Mouse (Mus musculus): Measurements from ENCODE around the gene Casc3. TPM values are rescaled to one million over a fixed set of nuclear protein-coding genes. Genes with fewer than 3 reads are reported as not detected.

The Casc3 gene
- 52.5 and 54.6 TPM in 2 replicates for polyA plus RNA-seq (2015; fragmentation: Nextera tagmentation; extraction: Ambion mirVana)

DNA sequence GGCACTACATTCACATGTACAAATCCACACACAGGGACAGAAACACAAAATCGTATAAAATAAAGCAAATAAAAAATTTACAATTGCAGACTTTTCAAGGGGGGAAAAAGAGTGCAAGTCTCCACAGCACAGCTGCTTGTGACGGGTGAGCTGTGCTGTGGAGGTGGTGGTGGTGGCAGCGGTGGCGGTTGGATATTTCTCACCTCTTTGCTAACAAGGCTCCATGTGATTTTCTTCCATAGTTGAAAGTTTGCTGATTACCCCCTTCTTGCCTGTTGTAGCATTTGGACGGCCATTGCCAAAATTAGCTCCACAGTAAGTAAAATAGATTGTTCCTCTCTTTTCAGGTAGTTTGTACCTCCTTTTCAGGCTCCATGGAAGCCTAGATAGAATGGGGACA is at the start of gene Casc3:
Gene Casc3, plus strand, starts transcription at position 301 of the 400 bp plus-strand sequence.
- H3K9me3 ChIP-seq (ENCODE audit: control insufficient read depth, low read length), result no peaks in the 10 kb centered on the region

DNA sequence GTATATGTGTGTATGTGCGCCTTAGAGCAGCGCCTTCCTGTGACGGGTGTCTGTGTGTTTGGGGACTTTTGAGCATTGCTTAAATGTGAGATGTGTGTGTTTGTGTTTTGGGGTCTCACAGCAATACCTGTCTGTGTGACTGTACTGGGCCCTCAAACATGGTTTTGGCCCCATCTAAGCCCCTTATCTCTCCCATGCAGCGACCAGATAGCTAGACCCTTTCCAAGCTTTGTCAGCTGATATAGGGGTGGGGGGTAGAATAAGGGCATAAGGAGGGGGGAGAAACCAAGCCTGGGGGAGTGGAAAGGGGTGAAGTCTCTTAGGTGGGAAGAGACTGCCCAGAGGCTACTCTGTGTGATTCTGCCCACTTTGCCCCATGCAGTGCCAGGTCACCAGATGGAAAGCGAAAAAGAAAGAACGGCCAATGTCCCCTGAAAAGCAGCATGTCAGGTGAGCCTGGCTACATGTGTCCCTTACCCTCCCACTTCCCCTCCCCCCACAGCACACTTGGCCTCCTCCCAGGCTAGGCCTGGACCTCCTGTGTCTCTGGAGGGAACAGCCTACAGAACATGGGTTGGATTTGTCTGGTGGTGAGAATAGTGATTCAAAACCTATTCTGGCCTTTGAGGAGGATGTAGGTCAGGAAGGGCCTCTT is 48.9 kb upstream of the Casc3 start:
- Histone ChIP-seq H3K27me3 (replicated peaks; ENCODE audit: control insufficient read depth, insufficient read depth, low read length) (no peaks in the 10 kb centered on the region), H3K27ac (ENCODE audit: low read length) (no peak overlapping the region), H3K9ac (replicated peaks; ENCODE audit: low read depth, low read length) (no peak overlapping the region), H3K4me3 (replicated peaks; ENCODE audit: low read length) (no peak overlapping the region), H3K4me2 (ENCODE audit: low read length) (no peak overlapping the region), H3K36me3 (ENCODE audit: control insufficient read depth, insufficient read depth) (peaks cover 20% of the 10 kb centered on the region), H3K4me1 (replicated peaks; ENCODE audit: control insufficient read depth, insufficient read depth, low read length) (peaks cover 36% of the 10 kb centered on the region), H3K9me3 (ENCODE audit: control insufficient read depth, low read length) (no peaks in the 10 kb centered on the region)
- no peak for ATAC-seq
- WGBS, result 94% methylated on average over 6 of the region's 6 CpGs

More for the DNA sequence above, at the start of gene Casc3:
- no peak within 1 kb of the TSS for H3K27ac ChIP-seq (ENCODE audit: low read length)
- no peaks in the 10 kb centered on the region for H3K27me3 ChIP-seq (replicated peaks; ENCODE audit: control insufficient read depth, insufficient read depth, low read length)
- no peak within 1 kb of the TSS for H3K9ac ChIP-seq (replicated peaks; ENCODE audit: low read depth, low read length)
- H3K4me3 ChIP-seq (replicated peaks; ENCODE audit: low read length), result no peak within 1 kb of the TSS
- H3K36me3 ChIP-seq (ENCODE audit: control insufficient read depth, insufficient read depth), result peaks cover 32% of the 10 kb centered on the region
- peaks cover 7% of the 10 kb centered on the region for H3K4me1 ChIP-seq (replicated peaks; ENCODE audit: control insufficient read depth, insufficient read depth, low read length)
- ATAC-seq, result no peak
- H3K4me2 ChIP-seq (ENCODE audit: low read length), result no peak within 1 kb of the TSS
- 91% methylated on average over 5 of the region's 5 CpGs for WGBS

- H3K4me3 ChIP-seq (replicated peaks; ENCODE audit: low read length), result no peak overlapping the region
Measured at GRCm38 (mm10) chr11:98756711-98757110, 48.0 kb upstream of the Casc3 start.

GRCm38 (mm10) chr11:98761939-98762338 is 42.8 kb upstream of the Casc3 start:
- Histone ChIP-seq H3K9ac (replicated peaks; ENCODE audit: low read depth, low read length) (no peak overlapping the region), H3K4me2 (ENCODE audit: low read length) (no peak overlapping the region), H3K36me3 (ENCODE audit: control insufficient read depth, insufficient read depth) (peaks cover 38% of the 10 kb centered on the region), H3K9me3 (ENCODE audit: control insufficient read depth, low read length) (no peaks in the 10 kb centered on the region), H3K27ac (ENCODE audit: low read length) (no peak overlapping the region), H3K4me1 (replicated peaks; ENCODE audit: control insufficient read depth, insufficient read depth, low read length) (peaks cover 19% of the 10 kb centered on the region), H3K27me3 (replicated peaks; ENCODE audit: control insufficient read depth, insufficient read depth, low read length) (no peaks in the 10 kb centered on the region), H3K4me3 (replicated peaks; ENCODE audit: low read length) (no peak overlapping the region)
- ATAC-seq, result no peak
- 88% methylated on average over 4 of the region's 4 CpGs for WGBS

More at GRCm38 (mm10) chr11:98756711-98757110, 48.0 kb upstream of the Casc3 start:
- no peaks in the 10 kb centered on the region for H3K9me3 ChIP-seq (ENCODE audit: control insufficient read depth, low read length)
- H3K27ac ChIP-seq (ENCODE audit: low read length), result no peak overlapping the region
- H3K4me2 ChIP-seq (ENCODE audit: low read length), result no peak overlapping the region
- no peak overlapping the region for H3K9ac ChIP-seq (replicated peaks; ENCODE audit: low read depth, low read length)
- H3K27me3 ChIP-seq (replicated peaks; ENCODE audit: control insufficient read depth, insufficient read depth, low read length), result no peaks in the 10 kb centered on the region
- ATAC-seq, result no peak
- peaks cover 26% of the 10 kb centered on the region for H3K36me3 ChIP-seq (ENCODE audit: control insufficient read depth, insufficient read depth)
- peaks cover 28% of the 10 kb centered on the region for H3K4me1 ChIP-seq (replicated peaks; ENCODE audit: control insufficient read depth, insufficient read depth, low read length)
- WGBS, result 91% methylated on average over 12 of the region's 12 CpGs

DNA sequence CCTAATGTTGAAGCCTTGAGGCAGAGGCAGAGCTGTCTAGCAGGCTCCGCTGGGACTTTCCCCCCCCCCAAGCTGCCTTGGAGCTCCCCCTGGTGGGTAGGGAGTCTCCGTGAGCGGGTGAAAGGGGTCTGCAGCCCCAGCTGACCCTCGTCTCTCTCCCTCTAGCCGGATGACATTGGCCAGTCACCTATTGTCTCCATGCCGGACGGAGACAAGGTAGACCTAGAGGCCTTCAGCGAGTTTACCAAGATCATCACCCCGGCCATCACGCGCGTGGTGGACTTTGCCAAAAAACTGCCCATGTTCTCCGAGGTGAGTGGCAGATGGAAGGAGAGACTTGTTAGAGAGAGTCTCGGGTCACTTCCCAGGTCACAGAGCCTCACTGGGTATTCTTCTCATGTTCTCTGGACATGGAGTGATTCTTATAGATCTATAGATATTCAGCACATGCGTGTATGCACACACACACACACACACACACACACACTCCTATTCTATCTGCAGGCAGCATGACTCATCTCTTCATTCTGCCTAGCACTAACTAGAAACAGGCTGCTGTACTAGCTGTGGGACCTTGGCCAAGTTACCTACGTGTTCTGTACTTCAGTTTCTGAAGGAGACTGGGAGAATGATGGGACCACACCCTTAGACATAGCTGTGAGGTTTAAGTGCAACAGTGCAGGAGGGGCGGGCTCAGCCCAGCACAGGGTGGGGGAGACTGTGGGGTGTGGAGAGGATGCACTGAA is 41.8 kb upstream of the Casc3 start:
- 64% methylated on average over 17 of the region's 17 CpGs for WGBS
- no peaks in the 10 kb centered on the region for H3K9me3 ChIP-seq (ENCODE audit: control insufficient read depth, low read length)
- H3K4me2 ChIP-seq (ENCODE audit: low read length), result no peak overlapping the region
- no peak overlapping the region for H3K4me3 ChIP-seq (replicated peaks; ENCODE audit: low read length)
- H3K9ac ChIP-seq (replicated peaks; ENCODE audit: low read depth, low read length), result no peak overlapping the region
- no peak for ATAC-seq
- no peaks in the 10 kb centered on the region for H3K27me3 ChIP-seq (replicated peaks; ENCODE audit: control insufficient read depth, insufficient read depth, low read length)
- peaks cover 29% of the 10 kb centered on the region for H3K4me1 ChIP-seq (replicated peaks; ENCODE audit: control insufficient read depth, insufficient read depth, low read length)
- H3K36me3 ChIP-seq (ENCODE audit: control insufficient read depth, insufficient read depth), result peaks cover 38% of the 10 kb centered on the region
- no peak overlapping the region for H3K27ac ChIP-seq (ENCODE audit: low read length)

GRCm38 (mm10) chr11:98763502-98763861 is 41.2 kb upstream of the Casc3 start:
- Histone ChIP-seq H3K4me1 (replicated peaks; ENCODE audit: control insufficient read depth, insufficient read depth, low read length) (peaks cover 35% of the 10 kb centered on the region), H3K36me3 (ENCODE audit: control insufficient read depth, insufficient read depth) (peaks cover 38% of the 10 kb centered on the region), H3K4me3 (replicated peaks; ENCODE audit: low read length) (no peak overlapping the region), H3K4me2 (ENCODE audit: low read length) (no peak overlapping the region), H3K27ac (ENCODE audit: low read length) (no peak overlapping the region), H3K9ac (replicated peaks; ENCODE audit: low read depth, low read length) (no peak overlapping the region), H3K9me3 (ENCODE audit: control insufficient read depth, low read length) (no peaks in the 10 kb centered on the region), H3K27me3 (replicated peaks; ENCODE audit: control insufficient read depth, insufficient read depth, low read length) (no peaks in the 10 kb centered on the region)
- ATAC-seq, result no peak
- 91% methylated on average over 8 of the region's 8 CpGs for WGBS

GRCm38 (mm10) chr11:98764091-98764490 is 40.6 kb upstream of the Casc3 start:
- Histone ChIP-seq H3K4me1 (replicated peaks; ENCODE audit: control insufficient read depth, insufficient read depth, low read length) (peaks cover 41% of the 10 kb centered on the region), H3K9me3 (ENCODE audit: control insufficient read depth, low read length) (no peaks in the 10 kb centered on the region), H3K36me3 (ENCODE audit: control insufficient read depth, insufficient read depth) (peaks cover 38% of the 10 kb centered on the region), H3K9ac (replicated peaks; ENCODE audit: low read depth, low read length) (no peak overlapping the region), H3K27ac (ENCODE audit: low read length) (no peak overlapping the region), H3K4me2 (ENCODE audit: low read length) (no peak overlapping the region), H3K4me3 (replicated peaks; ENCODE audit: low read length) (no peak overlapping the region), H3K27me3 (replicated peaks; ENCODE audit: control insufficient read depth, insufficient read depth, low read length) (no peaks in the 10 kb centered on the region)
- WGBS, result 85% methylated on average over 18 of the region's 18 CpGs
- ATAC-seq, result no peak

GRCm38 (mm10) chr11:98764746-98765145 is 40.0 kb upstream of the Casc3 start:
- H3K9ac ChIP-seq (replicated peaks; ENCODE audit: low read depth, low read length), result no peak overlapping the region
- no peak for ATAC-seq
- H3K27me3 ChIP-seq (replicated peaks; ENCODE audit: control insufficient read depth, insufficient read depth, low read length), result no peaks in the 10 kb centered on the region
- peaks cover 44% of the 10 kb centered on the region for H3K4me1 ChIP-seq (replicated peaks; ENCODE audit: control insufficient read depth, insufficient read depth, low read length)
- H3K36me3 ChIP-seq (ENCODE audit: control insufficient read depth, insufficient read depth), result peaks cover 39% of the 10 kb centered on the region
- H3K27ac ChIP-seq (ENCODE audit: low read length), result no peak overlapping the region
- H3K4me2 ChIP-seq (ENCODE audit: low read length), result no peak overlapping the region
- H3K9me3 ChIP-seq (ENCODE audit: control insufficient read depth, low read length), result no peaks in the 10 kb centered on the region
- H3K4me3 ChIP-seq (replicated peaks; ENCODE audit: low read length), result no peak overlapping the region

DNA sequence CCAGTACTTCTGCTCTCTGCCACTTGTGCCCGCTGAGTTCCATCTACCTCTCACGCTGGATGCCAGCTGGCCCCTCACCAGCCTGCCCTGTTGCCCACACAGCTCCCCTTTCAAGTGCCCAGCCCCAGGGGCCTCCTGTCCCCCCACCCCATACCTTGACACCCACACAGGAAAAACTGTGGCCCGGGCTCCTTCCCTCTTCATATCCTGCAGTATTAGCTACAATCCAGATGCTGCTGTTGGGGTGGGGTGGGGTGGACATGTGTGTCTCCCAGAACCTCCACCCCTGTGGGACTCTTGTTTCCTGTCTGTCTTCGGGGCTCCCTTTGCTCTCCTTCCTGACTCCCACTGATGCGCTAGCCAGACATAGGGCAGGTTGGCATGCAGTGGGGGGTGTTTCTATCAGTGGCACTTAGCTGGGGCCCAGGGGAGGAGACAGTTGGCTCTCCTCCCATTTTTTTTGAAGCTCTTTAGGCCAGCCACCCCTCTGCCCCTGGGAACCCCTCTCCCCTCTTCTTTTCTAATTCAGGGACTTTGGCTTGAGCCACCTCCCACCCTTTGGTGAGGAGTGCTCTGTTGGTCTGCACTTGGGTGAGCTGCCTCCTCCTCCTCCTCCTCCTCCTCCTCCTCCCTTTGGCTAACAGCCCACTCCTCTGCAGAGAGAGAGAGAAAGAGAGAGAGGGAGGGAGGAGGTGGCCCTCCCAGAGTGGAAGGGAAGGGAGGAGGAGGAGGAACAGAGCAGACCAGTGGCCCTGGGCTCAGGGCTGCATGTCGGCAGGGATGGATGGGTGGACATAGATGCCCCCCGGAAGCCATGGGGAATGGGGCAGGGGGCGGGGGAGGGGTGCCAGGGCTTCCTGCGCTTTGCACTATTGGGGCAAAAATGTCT is 39.0 kb upstream of the Casc3 start:
- peak overlapping the region; percentile 82 for H3K27ac ChIP-seq (ENCODE audit: low read length)
- H3K27me3 ChIP-seq (replicated peaks; ENCODE audit: control insufficient read depth, insufficient read depth, low read length), result no peaks in the 10 kb centered on the region
- WGBS, result 34% methylated on average over 8 of the region's 9 CpGs
- no peak overlapping the region; the same call in 1 of the 2 replicates for H3K9ac ChIP-seq (replicated peaks; ENCODE audit: low read depth, low read length)
- no peak overlapping the region for H3K4me3 ChIP-seq (replicated peaks; ENCODE audit: low read length)
- no peak overlapping the region for H3K4me2 ChIP-seq (ENCODE audit: low read length)
- no peaks in the 10 kb centered on the region for H3K9me3 ChIP-seq (ENCODE audit: control insufficient read depth, low read length)
- peaks cover 39% of the 10 kb centered on the region for H3K36me3 ChIP-seq (ENCODE audit: control insufficient read depth, insufficient read depth)
- H3K4me1 ChIP-seq (replicated peaks; ENCODE audit: control insufficient read depth, insufficient read depth, low read length), result peaks cover 51% of the 10 kb centered on the region
- 0 out of 2 replicates have a peak, but pooled peaks have one; percentile 8 for ATAC-seq

Measured in forebrain, embryonic 16.5 days (tissue).